Mouse (Mus musculus): ENCODE measurements at regions not wholly inside any gene's neighbourhood (a gene's known extent, or its start where the extent isn't known, plus 50 kb on each side); places are given as distances from the start of the nearest gene placed in this dataset.

- TF ChIP-seq CTCF (IDR thresholded peaks at IDR 0.05; ENCODE audit: extremely low read depth, insufficient read depth, insufficient read length, insufficient replicate concordance) = no peak
- no peak for TF ChIP-seq POLR2A (IDR thresholded peaks at IDR 0.05; ENCODE audit: low read depth, low read length)
Measured at GRCm38 (mm10) chr17:51239465-51239864, 60.3 kb upstream of the Tbc1d5 start.

Data from spleen, adult 2 months (tissue).